Mouse (Mus musculus) stomach, embryonic 16.5 days (tissue): Measurements from ENCODE around the gene Fry. TPM values are rescaled to one million over a fixed set of nuclear protein-coding genes. Genes with fewer than 3 reads are reported as not detected.

Experiments
- ATAC-seq: fragments of 200-750 bp; cut with Nextera tagmentation; 2 replicates; pipeline ENCODE4 v1.8.0; 2017; ENCODE audit warnings: moderate number of reproducible peaks, moderate TSS enrichment; ENCODE audit not compliant: insufficient read depth, low FRiP score
- H3K27ac ChIP-seq: fragments of 300-500 bp; sonication (generic); 2 replicates; pipeline ENCODE4 v1.5.1; 2014; ENCODE audit warnings: low read length
- H3K27me3 ChIP-seq: fragments of 300-500 bp; sonication (generic); 2 replicates; pipeline ENCODE4 v1.6.1; 2014; ENCODE audit warnings: low read length, control low read depth, mixed read lengths; ENCODE audit not compliant: control insufficient read depth, insufficient read depth
- H3K36me3 ChIP-seq: fragments of 300-500 bp; sonication (generic); 2 replicates; pipeline ENCODE4 v1.6.1; 2014; ENCODE audit warnings: low read length; ENCODE audit not compliant: control insufficient read depth, insufficient read depth
- H3K4me1 ChIP-seq: fragments of 300-500 bp; sonication (generic); 2 replicates; pipeline ENCODE4 v1.6.1; 2014; ENCODE audit warnings: low read length, control low read depth, mixed read lengths; ENCODE audit not compliant: control insufficient read depth, insufficient read depth
- H3K4me2 ChIP-seq: fragments of 300-500 bp; sonication (generic); 2 replicates; pipeline ENCODE4 v1.6.1; 2014; ENCODE audit warnings: low read depth, low read length, mixed read lengths
- H3K4me3 ChIP-seq: fragments of 300-500 bp; sonication (generic); replicated peaks from 2 replicates; pipeline ENCODE4 v1.5.1; 2014; ENCODE audit warnings: mild to moderate bottlenecking, low read length
- H3K9ac ChIP-seq: fragments of 300-500 bp; sonication (generic); 2 replicates; pipeline ENCODE4 v1.6.1; 2014; ENCODE audit warnings: low read length
- H3K9me3 ChIP-seq: fragments of 300-500 bp; sonication (generic); replicated peaks from 2 replicates; pipeline ENCODE4 v1.6.1; 2016; ENCODE audit warnings: low read length, control low read depth; ENCODE audit not compliant: control insufficient read depth
- WGBS: fragments of 180-500 bp; shearing (Covaris S2); extraction: QIAGEN DNeasy Blood & Tissue Kit; methylation state at CpG from one replicate; pipeline ENCODE4 v1.1.7; 2014; 5-methylcytosine and 5-hydroxymethylcytosine counted together
- polyA plus RNA-seq: library from polyadenylated mRNA; unstranded; fragments of >200 nt; fragmentation: Nextera tagmentation; extraction: Ambion mirVana; gene quantifications from 2 replicates; pipeline ENCODE4 v1.2.1, GENCODE M21; 2015

Gene Fry
- polyA plus RNA-seq, 1 experiment from 2014 or later: 10.8 TPM

DNA sequence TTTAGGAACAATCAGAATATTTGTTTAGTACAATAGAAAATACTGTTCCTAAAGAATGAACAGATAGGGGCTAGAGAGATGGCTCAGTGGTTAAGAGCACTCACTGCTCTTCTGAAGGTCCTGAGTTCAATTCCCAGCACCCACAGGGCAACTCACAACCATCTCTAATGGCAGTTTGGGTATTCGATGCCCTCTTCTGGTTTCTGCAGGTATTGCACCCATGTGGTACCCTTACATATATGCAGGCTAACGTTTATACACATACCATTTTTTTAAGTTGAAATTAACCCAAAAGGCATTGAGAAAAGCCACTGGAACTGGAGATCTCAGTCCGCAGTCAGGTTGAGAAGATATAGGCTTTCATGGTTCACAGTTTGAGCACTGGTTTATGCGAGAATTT lies 248.6 kb downstream of the Fry start:
- no peak for ATAC-seq
- Histone ChIP-seq H3K9me3 (peaks cover 4% of the 10 kb centered on the region), H3K36me3 (no peaks in the 10 kb centered on the region), H3K27ac (no peak overlapping the region), H3K9ac (no peak overlapping the region), H3K27me3 (no peaks in the 10 kb centered on the region), H3K4me1 (no peaks in the 10 kb centered on the region), H3K4me2 (no peak overlapping the region), H3K4me3 (no peak overlapping the region)
- WGBS: 91% methylated on average over 4 of the region's 4 CpGs

DNA sequence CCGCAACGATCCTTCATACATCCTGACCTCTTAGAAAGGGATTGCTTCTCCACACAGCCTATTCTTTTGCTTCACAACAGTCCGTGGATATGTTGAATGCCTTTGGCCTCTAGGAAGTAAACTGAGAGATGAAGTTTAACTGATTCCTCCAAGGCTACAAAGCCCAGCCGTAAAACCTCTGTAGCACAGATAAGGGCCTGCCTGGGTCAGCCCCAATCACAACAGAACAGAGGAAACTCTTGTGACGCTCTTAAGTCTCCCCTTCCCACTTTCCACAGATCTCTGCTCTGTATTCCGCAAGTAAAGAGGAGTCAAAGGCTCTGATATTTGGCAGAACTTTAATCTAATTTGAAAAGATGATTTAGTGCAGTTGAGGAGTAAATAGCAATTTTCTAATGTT lies 251.8 kb downstream of the Fry start:
- no peak for ATAC-seq
- no peaks in the 10 kb centered on the region for H3K27me3 ChIP-seq

GRCm38 (mm10) chr5:150370895-150371294 lies 252.4 kb downstream of the Fry start:
- H3K4me1 ChIP-seq: no peaks in the 10 kb centered on the region
- ATAC-seq: no peak
- H3K9ac ChIP-seq: no peak overlapping the region
- no peak overlapping the region for H3K4me2 ChIP-seq
- H3K4me3 ChIP-seq: no peak overlapping the region
- no peaks in the 10 kb centered on the region for H3K36me3 ChIP-seq
- peaks cover 4% of the 10 kb centered on the region for H3K9me3 ChIP-seq
- H3K27me3 ChIP-seq: no peaks in the 10 kb centered on the region
- no peak overlapping the region for H3K27ac ChIP-seq

More for the DNA sequence above, 251.8 kb downstream of the Fry start:
- Histone ChIP-seq H3K4me2 (no peak overlapping the region), H3K36me3 (no peaks in the 10 kb centered on the region), H3K9me3 (peaks cover 4% of the 10 kb centered on the region), H3K4me3 (no peak overlapping the region), H3K4me1 (no peaks in the 10 kb centered on the region), H3K27ac (no peak overlapping the region), H3K9ac (no peak overlapping the region)
- 57% methylated on average over 6 of the region's 6 CpGs for WGBS

GRCm38 (mm10) chr5:150372956-150373355 lies 254.5 kb downstream of the Fry start:
- H3K9me3 ChIP-seq: no peaks in the 10 kb centered on the region
- H3K4me3 ChIP-seq: no peak overlapping the region
- no peak overlapping the region for H3K9ac ChIP-seq
- no peaks in the 10 kb centered on the region for H3K27me3 ChIP-seq
- H3K36me3 ChIP-seq: no peaks in the 10 kb centered on the region
- no peaks in the 10 kb centered on the region for H3K4me1 ChIP-seq
- H3K27ac ChIP-seq: no peak overlapping the region
- 86% methylated on average over 3 of the region's 3 CpGs for WGBS
- no peak overlapping the region for H3K4me2 ChIP-seq
- ATAC-seq: no peak

DNA sequence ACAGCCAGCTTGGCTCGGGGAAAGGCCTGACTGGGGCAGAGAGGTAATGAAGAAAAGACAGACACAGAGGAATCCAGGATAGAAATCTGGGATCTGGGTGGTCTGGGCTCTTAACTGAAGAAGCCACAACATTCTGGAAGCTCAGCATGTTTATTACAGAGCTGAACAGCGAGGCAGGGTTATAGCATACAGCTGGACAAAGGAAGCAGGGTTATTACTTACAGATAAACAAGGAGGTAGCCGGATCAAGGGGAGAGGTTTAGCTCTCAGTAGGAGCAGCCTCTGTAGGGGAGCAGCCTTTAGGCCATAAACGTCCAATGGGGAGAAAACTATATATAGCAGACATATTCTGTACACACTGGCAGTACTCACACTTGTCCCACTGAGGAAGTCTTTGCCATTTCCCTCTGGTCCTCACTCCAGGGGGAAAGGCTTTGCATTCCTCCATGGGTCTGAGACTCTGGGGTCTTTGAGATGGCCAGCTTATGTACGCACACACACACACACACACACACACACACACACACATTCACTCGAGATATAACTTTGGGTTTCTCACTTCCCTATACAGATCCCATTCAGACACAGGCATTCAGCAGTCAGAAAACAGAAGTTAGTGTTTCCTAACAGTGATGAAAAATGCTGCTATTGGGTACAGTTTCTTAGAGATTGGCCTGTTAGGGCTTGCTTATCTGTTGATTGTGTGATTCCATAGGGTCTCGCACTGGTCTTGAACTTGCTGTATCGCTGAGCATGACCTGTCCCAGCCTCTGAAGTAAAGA lies 256.5 kb downstream of the Fry start:
- ATAC-seq: no peak
- Histone ChIP-seq H3K27me3 (no peaks in the 10 kb centered on the region), H3K36me3 (no peaks in the 10 kb centered on the region), H3K27ac (0 out of 2 replicates have a peak overlapping the region, but pooled peaks have one; percentile 26), H3K9me3 (no peaks in the 10 kb centered on the region), H3K4me1 (no peaks in the 10 kb centered on the region), H3K4me2 (no peak overlapping the region), H3K4me3 (no peak overlapping the region), H3K9ac (no peak overlapping the region)
- 65% methylated on average over 8 of the region's 8 CpGs for WGBS

DNA sequence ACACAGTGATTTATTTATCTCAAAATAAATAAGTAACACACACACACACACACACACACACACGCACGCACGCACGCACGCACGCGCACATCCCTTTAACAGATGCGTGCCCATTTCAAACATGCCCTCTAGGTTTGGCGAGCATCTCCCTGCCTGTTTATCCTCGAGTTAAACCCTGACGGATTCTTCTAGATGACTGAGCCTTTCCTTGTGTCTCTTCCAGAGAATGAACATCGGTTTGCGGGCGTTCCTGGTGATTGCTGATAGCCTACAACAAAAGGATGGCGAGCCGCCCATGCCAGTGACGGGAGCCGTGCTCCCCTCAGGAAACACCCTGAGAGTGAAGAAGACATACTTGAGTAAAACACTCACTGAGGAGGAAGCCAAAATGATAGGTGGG lies 260.1 kb downstream of the Fry start:
- no peak overlapping the region for H3K9ac ChIP-seq
- H3K4me3 ChIP-seq: no peak overlapping the region
- WGBS: 87% methylated on average over 18 of the region's 18 CpGs
- no peak overlapping the region for H3K4me2 ChIP-seq
- no peaks in the 10 kb centered on the region for H3K27me3 ChIP-seq
- no peaks in the 10 kb centered on the region for H3K9me3 ChIP-seq
- no peak for ATAC-seq
- H3K36me3 ChIP-seq: no peaks in the 10 kb centered on the region
- no peak overlapping the region for H3K27ac ChIP-seq
- no peaks in the 10 kb centered on the region for H3K4me1 ChIP-seq

- H3K9me3 ChIP-seq: no peaks in the 10 kb centered on the region
- no peaks in the 10 kb centered on the region for H3K36me3 ChIP-seq
- no peak overlapping the region for H3K27ac ChIP-seq
- no peak overlapping the region for H3K4me2 ChIP-seq
- peaks cover 8% of the 10 kb centered on the region for H3K4me1 ChIP-seq
- ATAC-seq: no peak
- no peaks in the 10 kb centered on the region for H3K27me3 ChIP-seq
- WGBS: 84% methylated on average over 10 of the region's 10 CpGs
- H3K4me3 ChIP-seq: no peak overlapping the region
- no peak overlapping the region for H3K9ac ChIP-seq
Measured at GRCm38 (mm10) chr5:150380767-150381166, 262.3 kb downstream of the Fry start.

DNA sequence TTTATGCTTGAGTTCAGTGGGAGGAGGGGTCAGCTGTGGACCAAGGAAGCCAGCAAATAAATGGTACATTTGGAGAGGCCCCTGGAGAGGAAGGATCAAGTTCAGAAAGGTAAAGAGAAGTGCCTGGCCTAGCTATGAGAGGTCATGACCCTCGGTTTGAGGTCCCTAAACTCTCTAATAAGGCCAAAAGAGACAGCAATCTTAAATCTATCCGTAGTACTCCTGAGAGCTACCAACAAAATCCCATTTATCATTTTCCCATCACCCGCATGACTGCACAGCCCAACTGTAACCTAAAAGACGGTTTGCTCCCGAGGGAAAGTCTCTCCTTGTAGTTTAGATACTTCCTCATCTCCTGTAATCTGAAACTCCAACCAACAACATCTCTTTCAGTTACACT lies 264.0 kb downstream of the Fry start:
- 0 out of 2 replicates have a peak, but pooled peaks cover 2% of the 10 kb centered on the region for H3K36me3 ChIP-seq
- WGBS: 61% methylated on average over 5 of the region's 5 CpGs
- no peaks in the 10 kb centered on the region for H3K9me3 ChIP-seq
- H3K4me3 ChIP-seq: no peak overlapping the region
- no peak for ATAC-seq
- H3K27me3 ChIP-seq: no peaks in the 10 kb centered on the region
- no peak overlapping the region for H3K4me2 ChIP-seq
- no peak overlapping the region for H3K9ac ChIP-seq
- H3K4me1 ChIP-seq: peaks cover 8% of the 10 kb centered on the region
- H3K27ac ChIP-seq: no peak overlapping the region

DNA sequence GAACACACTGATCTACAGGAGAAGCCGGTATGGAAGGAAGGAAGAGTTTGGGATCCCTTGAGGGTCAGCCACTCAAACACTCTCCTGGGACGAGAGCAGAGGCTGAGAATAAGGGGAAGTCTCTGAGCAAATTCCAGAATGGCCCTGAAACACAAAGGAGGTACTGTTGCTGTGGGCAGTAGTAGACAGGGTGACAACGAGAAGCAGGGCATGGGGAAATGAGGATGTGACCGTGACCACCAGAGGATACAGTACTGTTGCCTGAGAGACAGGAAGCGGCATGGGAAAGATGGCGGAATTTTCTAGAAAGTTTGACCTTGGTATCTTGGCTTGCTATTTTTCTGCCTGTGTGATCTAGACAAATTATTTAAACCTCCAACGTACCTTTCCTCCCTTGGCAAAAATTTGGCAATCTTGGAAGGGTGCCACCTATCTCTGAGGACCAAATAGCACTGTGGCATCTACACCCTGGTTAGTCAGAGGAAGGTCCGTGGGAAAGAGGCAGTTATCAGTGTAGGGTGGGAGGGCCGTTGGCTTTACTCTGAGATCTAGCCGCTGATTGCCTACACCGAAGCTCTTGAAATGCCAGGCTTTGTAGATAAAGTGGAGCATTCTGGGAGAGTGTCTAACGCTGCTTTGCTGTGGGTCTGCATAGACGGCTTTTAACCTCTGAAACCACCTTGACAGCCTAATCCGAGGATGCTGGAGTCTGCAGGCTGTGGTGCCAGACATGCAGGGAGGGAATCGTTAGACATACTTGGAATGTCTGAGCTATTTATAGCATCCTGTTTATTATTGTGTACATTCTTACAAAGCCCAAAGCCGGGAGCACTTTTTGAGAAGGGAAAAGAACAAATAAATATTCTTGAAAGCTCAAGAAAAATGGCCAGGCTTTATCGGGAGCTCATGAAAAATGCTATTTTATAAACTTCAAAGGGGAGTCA lies 266.1 kb downstream of the Fry start:
- H3K4me1 ChIP-seq: peaks cover 8% of the 10 kb centered on the region
- 0 out of 2 replicates have a peak, but pooled peaks cover 2% of the 10 kb centered on the region for H3K36me3 ChIP-seq
- H3K27me3 ChIP-seq: no peaks in the 10 kb centered on the region
- no peak overlapping the region for H3K4me3 ChIP-seq
- peak overlapping the region; percentile 27 for H3K4me2 ChIP-seq
- ATAC-seq: peak; percentile 41; the same call in 1 of the 2 replicates
- H3K9me3 ChIP-seq: no peaks in the 10 kb centered on the region
- H3K27ac ChIP-seq: peak overlapping the region; percentile 38; the same call in 1 of the 2 replicates
- no peak overlapping the region for H3K9ac ChIP-seq
- 42% methylated on average over 17 of the region's 17 CpGs for WGBS
